Mouse (Mus musculus) left cerebral cortex, adult 11 months (tissue): ENCODE measurements around the gene Gata3.

Source experiments
- DNase-seq: peaks from one replicate; pipeline ENCODE4 v3.0.0; 2022; ENCODE audit warnings: low spot score

The Gata3 gene

GRCm38 (mm10) chr2:9885217-9885770 lies 4.5 kb downstream of the Gata3 start:
- DNase-seq, result no peak

GRCm38 (mm10) chr2:9884533-9885216 lies 5.2 kb downstream of the Gata3 start:
- no peak for DNase-seq

GRCm38 (mm10) chr2:9883803-9884532 lies 5.9 kb downstream of the Gata3 start:
- no peak for DNase-seq

GRCm38 (mm10) chr2:9882926-9883802 lies 6.7 kb downstream of the Gata3 start:
- no peak for DNase-seq

GRCm38 (mm10) chr2:9882371-9882925 lies 7.4 kb downstream of the Gata3 start:
- no peak for DNase-seq

GRCm38 (mm10) chr2:9881611-9882023 lies 8.2 kb downstream of the Gata3 start:
- no peak for DNase-seq

GRCm38 (mm10) chr2:9881051-9881591 lies 8.7 kb downstream of the Gata3 start, which contains the start of gene 4930412O13Rik:
4930412O13Rik (plus strand) TSS chr2:9881252.
- DNase-seq, result no peak

- no peak for DNase-seq
Observed at GRCm38 (mm10) chr2:9880271-9880670, 9.6 kb downstream of the Gata3 start.

GRCm38 (mm10) chr2:9879493-9879892 lies 10.3 kb downstream of the Gata3 start:
- no peak for DNase-seq

- no peak for DNase-seq
Observed at GRCm38 (mm10) chr2:9879092-9879491, 10.7 kb downstream of the Gata3 start.

GRCm38 (mm10) chr2:9878564-9879081 lies 11.2 kb downstream of the Gata3 start:
- no peak for DNase-seq

GRCm38 (mm10) chr2:9877966-9878563 lies 11.8 kb downstream of the Gata3 start:
- DNase-seq, result no peak

GRCm38 (mm10) chr2:9877326-9877690 lies 12.5 kb downstream of the Gata3 start:
- no peak for DNase-seq

- DNase-seq, result no peak
Observed at GRCm38 (mm10) chr2:9876621-9877325, 13.1 kb downstream of the Gata3 start.

- DNase-seq, result no peak
Observed at GRCm38 (mm10) chr2:9875676-9876357, 14.0 kb downstream of the Gata3 start.

- DNase-seq, result no peak
Observed at GRCm38 (mm10) chr2:9875220-9875619, 14.6 kb downstream of the Gata3 start.

- no peak for DNase-seq
Observed at GRCm38 (mm10) chr2:9874467-9875219, 15.2 kb downstream of the Gata3 start.

GRCm38 (mm10) chr2:9873757-9874156 lies 16.1 kb downstream of the Gata3 start:
- no peak for DNase-seq

GRCm38 (mm10) chr2:9872682-9873081 lies 17.2 kb downstream of the Gata3 start:
- DNase-seq, result no peak
